Mouse (Mus musculus): Measurements from ENCODE around the gene Colgalt1. TPM values are rescaled to one million over a fixed set of nuclear protein-coding genes. Genes with fewer than 3 reads are reported as not detected.

Gene Colgalt1
- polyA plus RNA-seq, 1 experiment from 2014 or later: 117 TPM

- in situ Hi-C loops (cut with MboI; ENCODE audit: low pct_unique_long_range_greater_than_20kb): no loop called here
- CTCF ChIA-PET: interaction anchor here (0.8 to 1.1 kb wide), 5 partner anchors 9 to 91 kb away, joined by 3 to 4 read pairs (median 3); no protein-coding TSS in a partner anchor
- POLR2A ChIA-PET: interaction anchor here (1.2 to 4.0 kb wide), 2 partner anchors 21 to 24 kb away, joined by 6 to 12 read pairs; partner anchors contain the start of gene Pgls
- no peaks in the 10 kb centered on the region for H3K27me3 ChIP-seq
- ATAC-seq (peak; percentile 70), DNase-seq (ENCODE audit: low read depth, low spot score) (peak; percentile 86)
- TF ChIP-seq CTCF (IDR thresholded peaks at IDR 0.05): no peak
Observed at GRCm38 (mm10) chr8:71570291-71570954, 40.4 kb upstream of the Colgalt1 start.

GRCm38 (mm10) chr8:71572077-71572476 lies 38.7 kb upstream of the Colgalt1 start:
- in situ Hi-C loops (cut with MboI; ENCODE audit: low pct_unique_long_range_greater_than_20kb): no loop called here
- H3K27me3 ChIP-seq: no peaks in the 10 kb centered on the region
- ChIA-PET POLR2A (no interaction called here), CTCF (interaction anchor here (1.7 kb wide), 2 partner anchors 9 to 89 kb away, joined by 3 to 6 read pairs; no protein-coding TSS in a partner anchor)
- no peak for TF ChIP-seq CTCF (IDR thresholded peaks at IDR 0.05)
- DNase-seq (ENCODE audit: low read depth, low spot score) (no peak), ATAC-seq (no peak)

- DNase-seq (ENCODE audit: low read depth, low spot score) (no peak), ATAC-seq (no peak)
- CTCF ChIA-PET: interaction anchor here (0.7 to 1.7 kb wide), 4 partner anchors 10 to 88 kb away, joined by 3 to 6 read pairs (median 3); no protein-coding TSS in a partner anchor
- no peak for TF ChIP-seq CTCF (IDR thresholded peaks at IDR 0.05)
- H3K27me3 ChIP-seq: no peaks in the 10 kb centered on the region
- in situ Hi-C loops (cut with MboI; ENCODE audit: low pct_unique_long_range_greater_than_20kb): no loop called here
- POLR2A ChIA-PET: interaction anchor here (1.1 kb wide), 1 partner anchor 18 kb away, joined by 3 read pairs; no protein-coding TSS in a partner anchor
Observed at GRCm38 (mm10) chr8:71572847-71573633, 37.8 kb upstream of the Colgalt1 start.

GRCm38 (mm10) chr8:71574426-71574825 lies 36.4 kb upstream of the Colgalt1 start:
- ChIA-PET POLR2A (no interaction called here), CTCF (no interaction called here)
- in situ Hi-C loops (cut with MboI; ENCODE audit: low pct_unique_long_range_greater_than_20kb): no loop called here
- ATAC-seq: no peak
- no peaks in the 10 kb centered on the region for H3K27me3 ChIP-seq
- no peak for DNase-seq (ENCODE audit: low read depth, low spot score)
- no peak for TF ChIP-seq CTCF (IDR thresholded peaks at IDR 0.05)

GRCm38 (mm10) chr8:71575020-71575419 lies 35.8 kb upstream of the Colgalt1 start:
- ChIA-PET CTCF (no interaction called here), POLR2A (no interaction called here)
- no peaks in the 10 kb centered on the region for H3K27me3 ChIP-seq
- TF ChIP-seq CTCF (IDR thresholded peaks at IDR 0.05): no peak
- in situ Hi-C loops (cut with MboI; ENCODE audit: low pct_unique_long_range_greater_than_20kb): no loop called here
- ATAC-seq (no peak), DNase-seq (ENCODE audit: low read depth, low spot score) (no peak)

GRCm38 (mm10) chr8:71577856-71578387 lies 32.9 kb upstream of the Colgalt1 start:
- ATAC-seq: no peak
- TF ChIP-seq CTCF (IDR thresholded peaks at IDR 0.05): no peak
- ChIA-PET POLR2A (interaction anchor here (1.0 to 2.8 kb wide), 2 partner anchors 9 to 15 kb away, joined by 3 to 11 read pairs; partner anchors contain the start of gene Slc27a1), CTCF (interaction anchor here (2.3 to 3.5 kb wide), 2 partner anchors 9 to 16 kb away, joined by 8 to 15 read pairs; no protein-coding TSS in a partner anchor)
- H3K27me3 ChIP-seq: no peaks in the 10 kb centered on the region
- in situ Hi-C loops (cut with MboI; ENCODE audit: low pct_unique_long_range_greater_than_20kb): no loop called here
- DNase-seq (ENCODE audit: low read depth, low spot score): no peak

GRCm38 (mm10) chr8:71579009-71579408 lies 31.8 kb upstream of the Colgalt1 start:
- CTCF ChIA-PET: interaction anchor here (1.5 to 3.5 kb wide), 4 partner anchors 8 to 19 kb away, joined by 3 to 15 read pairs (median 6); no protein-coding TSS in a partner anchor
- ATAC-seq: no peak
- H3K27me3 ChIP-seq: no peaks in the 10 kb centered on the region
- no peak for TF ChIP-seq CTCF (IDR thresholded peaks at IDR 0.05)
- DNase-seq (ENCODE audit: low read depth, low spot score): no peak
- POLR2A ChIA-PET: interaction anchor here (2.8 kb wide), 1 partner anchor 10 kb away, joined by 11 read pairs; the partner anchor contains the start of gene Slc27a1
- in situ Hi-C loops (cut with MboI; ENCODE audit: low pct_unique_long_range_greater_than_20kb): no loop called here

GRCm38 (mm10) chr8:71579476-71579875 lies 31.3 kb upstream of the Colgalt1 start:
- ChIA-PET CTCF (interaction anchor here (1.2 to 3.5 kb wide), 4 partner anchors 9 to 19 kb away, joined by 3 to 15 read pairs (median 4); no protein-coding TSS in a partner anchor), POLR2A (interaction anchor here (1.1 to 2.8 kb wide), 2 partner anchors 9 to 10 kb away, joined by 5 to 11 read pairs; partner anchors contain the start of gene Slc27a1)
- in situ Hi-C loops (cut with MboI; ENCODE audit: low pct_unique_long_range_greater_than_20kb): no loop called here
- no peaks in the 10 kb centered on the region for H3K27me3 ChIP-seq
- no peak for DNase-seq (ENCODE audit: low read depth, low spot score)
- ATAC-seq: no peak
- TF ChIP-seq CTCF (IDR thresholded peaks at IDR 0.05): no peak

GRCm38 (mm10) chr8:71580201-71580600 lies 30.6 kb upstream of the Colgalt1 start:
- no peak for DNase-seq (ENCODE audit: low read depth, low spot score)
- TF ChIP-seq CTCF (IDR thresholded peaks at IDR 0.05): no peak
- H3K27me3 ChIP-seq: no peaks in the 10 kb centered on the region
- ChIA-PET POLR2A (interaction anchor here (0.9 to 1.1 kb wide), 2 partner anchors 8 to 11 kb away, joined by 3 to 5 read pairs; no protein-coding TSS in a partner anchor), CTCF (interaction anchor here (1.0 to 1.6 kb wide), 3 partner anchors 9 to 18 kb away, joined by 3 read pairs; no protein-coding TSS in a partner anchor)
- in situ Hi-C loops (cut with MboI; ENCODE audit: low pct_unique_long_range_greater_than_20kb): no loop called here
- peak; percentile 49 for ATAC-seq

- no peak for TF ChIP-seq CTCF (IDR thresholded peaks at IDR 0.05)
- POLR2A ChIA-PET: no interaction called here
- ATAC-seq (no peak), DNase-seq (ENCODE audit: low read depth, low spot score) (no peak)
- CTCF ChIA-PET: interaction anchor here (0.8 to 7.9 kb wide), 4 partner anchors 9 to 74 kb away, joined by 3 to 49 read pairs (median 6); partner anchors contain the start of genes Slc27a1 and Tmem221
- no peaks in the 10 kb centered on the region for H3K27me3 ChIP-seq
- in situ Hi-C loops (cut with MboI; ENCODE audit: low pct_unique_long_range_greater_than_20kb): no loop called here
Observed at GRCm38 (mm10) chr8:71586891-71587290, 23.9 kb upstream of the Colgalt1 start.
